Mouse (Mus musculus) ovary, postnatal 14 days (tissue): ENCODE results near the gene Dab2ip.

Experiments
- DNase-seq: peaks from one replicate; pipeline ENCODE4 v3.0.0; 2022; ENCODE audit warnings: low spot score

The Dab2ip gene

GRCm38 (mm10) chr2:35750533-35751141, 192.6 kb downstream of the Dab2ip start:
- no peak for DNase-seq

GRCm38 (mm10) chr2:35751781-35752505, 193.9 kb downstream of the Dab2ip start:
- no peak for DNase-seq

- DNase-seq = no peak
Measured at GRCm38 (mm10) chr2:35756467-35756866, 198.4 kb downstream of the Dab2ip start.

- DNase-seq = no peak
Measured at GRCm38 (mm10) chr2:35760352-35760751, 202.3 kb downstream of the Dab2ip start.

GRCm38 (mm10) chr2:35760867-35761266, 202.8 kb downstream of the Dab2ip start:
- DNase-seq = no peak

- no peak for DNase-seq
Measured at GRCm38 (mm10) chr2:35761458-35761857, 203.4 kb downstream of the Dab2ip start.

GRCm38 (mm10) chr2:35763818-35764217, 205.8 kb downstream of the Dab2ip start:
- no peak for DNase-seq

GRCm38 (mm10) chr2:35764328-35764727, 206.3 kb downstream of the Dab2ip start:
- no peak for DNase-seq

- DNase-seq = no peak
Measured at GRCm38 (mm10) chr2:35767834-35768537, 209.9 kb downstream of the Dab2ip start.

- no peak for DNase-seq
Measured at GRCm38 (mm10) chr2:35768538-35769238, 210.6 kb downstream of the Dab2ip start.

- DNase-seq = no peak
Measured at GRCm38 (mm10) chr2:35769398-35769797, 211.3 kb downstream of the Dab2ip start.

- no peak for DNase-seq
Measured at GRCm38 (mm10) chr2:35770541-35770940, 212.5 kb downstream of the Dab2ip start.

GRCm38 (mm10) chr2:35775651-35776055, 217.6 kb downstream of the Dab2ip start:
- no peak for DNase-seq

- DNase-seq = no peak
Measured at GRCm38 (mm10) chr2:35776935-35777334, 218.9 kb downstream of the Dab2ip start.

- no peak for DNase-seq
Measured at GRCm38 (mm10) chr2:35779266-35779665, 221.2 kb downstream of the Dab2ip start.
